Mouse (Mus musculus) olfactory bulb, adult 2 months (tissue): Measurements from ENCODE around the gene Tnfrsf21.

Source experiments
- CTCF ChIP-seq: fragments of 200-500 bp; IDR thresholded peaks from 2 replicates; pipeline ENCODE4 v1.5.1; 2012; ENCODE audit warnings: low read depth, mild to moderate bottlenecking, low read length, moderate library complexity; ENCODE audit not compliant: insufficient read depth
- POLR2A ChIP-seq: fragments of 200-500 bp; IDR thresholded peaks from 2 replicates; pipeline ENCODE4 v1.6.1; 2012; ENCODE audit warnings: mild to moderate bottlenecking, low read depth, low read length, moderate library complexity; ENCODE audit not compliant: insufficient read depth

GRCm38 (mm10) chr17:43018071-43018470 lies 1.7 kb downstream of the Tnfrsf21 start:
- TF ChIP-seq POLR2A (no peak), CTCF (no peak)
